Comparison of ENCODE assay signal across 27 mouse cellular contexts in the genomic region with DNA sequence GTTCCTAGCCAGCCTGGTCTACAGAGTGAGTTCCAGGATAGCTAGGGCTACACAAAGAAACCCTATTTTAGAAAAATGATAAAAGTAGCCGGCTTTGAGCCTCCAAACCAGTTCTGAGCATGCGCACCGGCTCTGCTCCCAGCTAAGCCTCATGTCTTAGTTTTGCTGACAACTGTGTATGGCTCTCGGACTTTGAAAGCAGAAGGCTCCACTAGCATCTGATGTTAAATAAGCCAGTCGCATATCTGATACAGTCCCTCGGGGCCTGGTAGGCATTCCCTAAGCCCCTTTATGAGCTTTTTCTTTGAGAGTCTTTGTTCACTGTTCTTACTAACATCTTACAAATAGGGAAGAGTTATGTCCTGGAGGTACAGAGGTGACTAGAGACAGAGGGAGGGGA. TPM values are rescaled to one million over a fixed set of nuclear protein-coding genes. Genes with fewer than 3 reads are reported as not detected.
DNase-seq lines count a peak whose midpoint lies in the region; ATAC-seq and TF ChIP-seq lines count a peak whose summit lies in the region.
"Had no signal": no experiment of that assay in that cellular context is flagged by ENCODE, and none has a peak within 500 bp of the region (broad histone marks: within the 10 kb centered on the region; RNA-seq: fewer than 3 reads in every experiment).

No protein-coding gene starts in this region.

- ATAC-seq in neural tube, embryonic 11.5 days (ENCODE audit: insufficient read depth, low FRiP score, low TSS enrichment): no peak
- no peak for ATAC-seq in intestine, postnatal 0 days
- ATAC-seq in midbrain, embryonic 15.5 days (replicated peaks): no peak
- ATAC-seq: CD4-positive, CD25-positive, alpha-beta regulatory T cell, adult 4 months; forebrain, embryonic 13.5 days; inflammation-experienced regulatory T-cells, adult 6 months; midbrain, embryonic 13.5 days had no signal

- TF ChIP-seq EP300 in ES-Bruce4 (IDR thresholded peaks at IDR 0.05; ENCODE audit: insufficient read depth, low read depth, low read length): no peak

- H3K9ac ChIP-seq in neural tube, embryonic 11.5 days (ENCODE audit: low read length): peak overlapping the region; percentile 39; the same call in 1 of the 2 replicates
- H3K9ac ChIP-seq in ES-Bruce4 (ENCODE audit: low read depth, poor library complexity, severe bottlenecking): peak overlapping the region; percentile 49; the same call in 1 of the 2 replicates
- H3K9ac ChIP-seq in intestine, postnatal 0 days (ENCODE audit: low read depth, low read length): no peak overlapping the region
- no peak overlapping the region for H3K9ac ChIP-seq in midbrain, embryonic 15.5 days
- H3K9ac ChIP-seq: forebrain, embryonic 13.5 days; heart, embryonic 13.5 days; hindbrain, embryonic 15.5 days; midbrain, embryonic 13.5 days; neural tube, embryonic 12.5 days; stomach, embryonic 15.5 days had no signal

- no peak overlapping the region for H3K4me3 ChIP-seq in neural tube, embryonic 11.5 days (ENCODE audit: low read depth, low read length)
- no peak overlapping the region for H3K4me3 ChIP-seq in ES-Bruce4 (ENCODE audit: low read depth, low read length)
- H3K4me3 ChIP-seq in embryonic fibroblast, embryonic 13.5 days (ENCODE audit: insufficient read depth, low read length): no peak overlapping the region
- H3K4me3 ChIP-seq in intestine, postnatal 0 days (ENCODE audit: low read depth, low read length): no peak overlapping the region
- no peak overlapping the region for H3K4me3 ChIP-seq in midbrain, embryonic 15.5 days
- H3K4me3 ChIP-seq: forebrain, embryonic 13.5 days; heart, embryonic 13.5 days; hindbrain, embryonic 15.5 days; layer of hippocampus, adult 2 months; midbrain, embryonic 13.5 days; neural tube, embryonic 12.5 days; stomach, embryonic 15.5 days had no signal

- TF ChIP-seq CTCF in ES-Bruce4 (IDR thresholded peaks at IDR 0.05; ENCODE audit: low read depth, low read length): no peak
- TF ChIP-seq CTCF in embryonic fibroblast, embryonic 13.5 days (IDR thresholded peaks at IDR 0.05; ENCODE audit: borderline replicate concordance, insufficient read depth, low read length): no peak
- TF ChIP-seq CTCF in intestine, postnatal 0 days (IDR thresholded peaks at IDR 0.05; ENCODE audit: low read depth): no peak

- H3K4me1 ChIP-seq in neural tube, embryonic 11.5 days (ENCODE audit: control insufficient read depth, insufficient read depth, low read length): peaks cover 6% of the 10 kb centered on the region; the same call in 1 of the 2 replicates
- peaks cover 2% of the 10 kb centered on the region for H3K4me1 ChIP-seq in ES-Bruce4 (ENCODE audit: control insufficient read depth, insufficient read depth, low read length)
- H3K4me1 ChIP-seq in embryonic fibroblast, embryonic 13.5 days (ENCODE audit: control insufficient read depth, insufficient read depth, low read length): peaks cover 3% of the 10 kb centered on the region; the same call in 1 of the 2 replicates
- no peaks in the 10 kb centered on the region; the same call in 1 of the 2 replicates for H3K4me1 ChIP-seq in intestine, postnatal 0 days (replicated peaks; ENCODE audit: control insufficient read depth, insufficient read depth, low read length)
- H3K4me1 ChIP-seq in midbrain, embryonic 15.5 days: peaks cover 10% of the 10 kb centered on the region

- no peaks in the 10 kb centered on the region for H3K9me3 ChIP-seq in neural tube, embryonic 11.5 days (ENCODE audit: control insufficient read depth, low read length)
- no peaks in the 10 kb centered on the region for H3K9me3 ChIP-seq in ES-Bruce4 (replicated peaks; ENCODE audit: control insufficient read depth, insufficient read depth, low read length, poor library complexity, severe bottlenecking)
- no peaks in the 10 kb centered on the region for H3K9me3 ChIP-seq in intestine, postnatal 0 days (ENCODE audit: control insufficient read depth)
- H3K9me3 ChIP-seq in midbrain, embryonic 15.5 days: no peaks in the 10 kb centered on the region
- H3K9me3 ChIP-seq: forebrain, embryonic 13.5 days; heart, embryonic 13.5 days; hindbrain, embryonic 15.5 days; midbrain, embryonic 13.5 days; neural tube, embryonic 12.5 days; stomach, embryonic 15.5 days had no signal

- peak; percentile 16 for DNase-seq in cerebellum, adult 9-10 months
- no peak for DNase-seq in cerebellum, adult 9-11 months
- no peak for DNase-seq in neural tube, embryonic 11.5 days (ENCODE audit: low spot score)
- DNase-seq in neural tube, embryonic 10.5 days (ENCODE audit: extremely low spot score, low spot score): no peak
- DNase-seq: adrenal gland, postnatal 25 days; cerebellum, adult 18-20 months; embryo, embryonic 11 days; gastrocnemius, postnatal 10 days; heart, postnatal 10 days; kidney, adult 2 months; kidney, postnatal 36 days; thymus, adult 18-20 months; thymus, postnatal 25 days had no signal

- WGBS in neural tube, embryonic 11.5 days: 59% methylated on average over 6 of the region's 6 CpGs
- whole genome bisulfite sequencing in intestine, postnatal 0 days: 67% methylated on average over 6 of the region's 6 CpGs
- 71% methylated on average over 6 of the region's 6 CpGs for WGBS in midbrain, embryonic 15.5 days

- no peaks in the 10 kb centered on the region for H3K27me3 ChIP-seq in neural tube, embryonic 11.5 days (ENCODE audit: control insufficient read depth, insufficient read depth, low read length)
- H3K27me3 ChIP-seq in ES-Bruce4 (ENCODE audit: control insufficient read depth, insufficient read depth, low read length, poor library complexity, severe bottlenecking): no peaks in the 10 kb centered on the region
- no peaks in the 10 kb centered on the region for H3K27me3 ChIP-seq in intestine, postnatal 0 days (replicated peaks; ENCODE audit: control insufficient read depth, insufficient read depth, low read length)
- no peaks in the 10 kb centered on the region for H3K27me3 ChIP-seq in midbrain, embryonic 15.5 days (replicated peaks)
- H3K27me3 ChIP-seq: hindbrain, embryonic 15.5 days; neural tube, embryonic 12.5 days; stomach, embryonic 15.5 days had no signal

- H3K4me2 ChIP-seq in neural tube, embryonic 11.5 days (ENCODE audit: low read depth): no peak overlapping the region
- no peak overlapping the region for H3K4me2 ChIP-seq in intestine, postnatal 0 days (replicated peaks; ENCODE audit: low read depth)
- no peak overlapping the region for H3K4me2 ChIP-seq in midbrain, embryonic 15.5 days
- H3K4me2 ChIP-seq: forebrain, embryonic 13.5 days; heart, embryonic 13.5 days; hindbrain, embryonic 15.5 days; midbrain, embryonic 13.5 days; neural tube, embryonic 12.5 days; stomach, embryonic 15.5 days had no signal

- TF ChIP-seq POLR2A in ES-Bruce4 (IDR thresholded peaks at IDR 0.05; ENCODE audit: insufficient read depth, low read length): no peak
- TF ChIP-seq POLR2A in embryonic fibroblast, embryonic 13.5 days (IDR thresholded peaks at IDR 0.05; ENCODE audit: low read depth, low read length): no peak

- 0 out of 2 replicates have a peak, but pooled peaks cover 2% of the 10 kb centered on the region for H3K36me3 ChIP-seq in neural tube, embryonic 11.5 days (ENCODE audit: control insufficient read depth, insufficient read depth, low read length)
- H3K36me3 ChIP-seq in ES-Bruce4 (ENCODE audit: control insufficient read depth, insufficient read depth, low read length, poor library complexity, severe bottlenecking): peaks cover 10% of the 10 kb centered on the region
- no peaks in the 10 kb centered on the region for H3K36me3 ChIP-seq in intestine, postnatal 0 days (ENCODE audit: control insufficient read depth, insufficient read depth)
- no peaks in the 10 kb centered on the region for H3K36me3 ChIP-seq in midbrain, embryonic 15.5 days (replicated peaks)
- H3K36me3 ChIP-seq: heart, embryonic 13.5 days; hindbrain, embryonic 15.5 days; midbrain, embryonic 13.5 days; neural tube, embryonic 12.5 days; stomach, embryonic 15.5 days had no signal

- no peak overlapping the region for H3K27ac ChIP-seq in neural tube, embryonic 11.5 days (ENCODE audit: low read depth, low read length)
- H3K27ac ChIP-seq in ES-Bruce4 (ENCODE audit: insufficient read depth, low read length): no peak overlapping the region
- H3K27ac ChIP-seq in embryonic fibroblast, embryonic 13.5 days (ENCODE audit: insufficient read depth, low read length): peak overlapping the region; percentile 66
- H3K27ac ChIP-seq in intestine, postnatal 0 days (ENCODE audit: low read depth, low read length): no peak overlapping the region
- H3K27ac ChIP-seq in midbrain, embryonic 15.5 days: no peak overlapping the region
- H3K27ac ChIP-seq: forebrain, embryonic 13.5 days; heart, embryonic 13.5 days; hindbrain, embryonic 15.5 days; layer of hippocampus, adult 2 months; macrophage; midbrain, embryonic 13.5 days; neural tube, embryonic 12.5 days; stomach, embryonic 15.5 days had no signal

RNA-seq across cellular contexts. Expression of gene Klhdc4, which starts 18.6 kb away (rescaled TPM):
- polyA plus RNA-seq in neural tube, embryonic 11.5 days (2014; fragmentation: Nextera tagmentation; extraction: Ambion mirVana): 57.8 and 59.3 TPM in 2 replicates
- 34.6 and 42.1 TPM in 2 replicates for polyA plus RNA-seq in ES-Bruce4 (2011; ENCODE audit: insufficient read depth, insufficient read length, low read depth, missing spikeins)
- 21.1 and 26.4 TPM in 2 replicates for polyA plus RNA-seq in embryonic fibroblast, embryonic 13.5 days (2011; ENCODE audit: insufficient read length, low read depth, missing spikeins)
- polyA plus RNA-seq in intestine, postnatal 0 days (2015; fragmentation: Nextera tagmentation; extraction: Ambion mirVana): 10.7 and 12.1 TPM in 2 replicates
- 49.6 and 52.3 TPM in 2 replicates for polyA plus RNA-seq in midbrain, embryonic 15.5 days (2015; fragmentation: Nextera tagmentation; extraction: Ambion mirVana)

RNA-seq across cellular contexts. Expression of gene Slc7a5, which starts 59.5 kb away (rescaled TPM):
- polyA plus RNA-seq in neural tube, embryonic 11.5 days (2014; fragmentation: Nextera tagmentation; extraction: Ambion mirVana): 37.3 and 38.1 TPM in 2 replicates
- polyA plus RNA-seq in ES-Bruce4 (2011; ENCODE audit: insufficient read depth, insufficient read length, low read depth, missing spikeins): 80.8 and 85.4 TPM in 2 replicates
- polyA plus RNA-seq in embryonic fibroblast, embryonic 13.5 days (2011; ENCODE audit: insufficient read length, low read depth, missing spikeins): 125 and 185 TPM in 2 replicates
- polyA plus RNA-seq in intestine, postnatal 0 days (2015; fragmentation: Nextera tagmentation; extraction: Ambion mirVana): 4.7 and 6.1 TPM in 2 replicates
- polyA plus RNA-seq in midbrain, embryonic 15.5 days (2015; fragmentation: Nextera tagmentation; extraction: Ambion mirVana): 55.5 and 58.3 TPM in 2 replicates

Comparison
In these comparisons a context has a peak if more than half of its experiments do, and no peak if none do; other contexts are left out.
1. H3K9ac ChIP-seq: peak in neural tube, embryonic 11.5 days (single experiment) and ES-Bruce4 (single experiment); none in intestine, postnatal 0 days (single experiment) and midbrain, embryonic 15.5 days (single experiment).